Mouse (Mus musculus) thymus, adult 2 months (tissue): ENCODE data around the gene Cpsf2. TPM values are rescaled to one million over a fixed set of nuclear protein-coding genes. Genes with fewer than 3 reads are reported as not detected.

ENCODE experiments used
- DNase-seq: peaks from one replicate; pipeline ENCODE4 v3.0.0; 2021
- H3K27ac ChIP-seq: fragments of 200-500 bp; 2 replicates; pipeline ENCODE4 v1.5.1; 2012; ENCODE audit warnings: low read length, control low read depth; ENCODE audit not compliant: control insufficient read depth, insufficient read depth
- H3K27me3 ChIP-seq: fragments of 200-500 bp; 2 replicates; pipeline ENCODE4 v1.6.1; 2012; ENCODE audit warnings: mild to moderate bottlenecking, low read length, moderate library complexity, mixed read lengths; ENCODE audit not compliant: control insufficient read depth, insufficient read depth
- H3K36me3 ChIP-seq: fragments of 200-500 bp; 2 replicates; pipeline ENCODE4 v1.6.1; 2012; ENCODE audit warnings: mild to moderate bottlenecking, low read length, moderate library complexity; ENCODE audit not compliant: control insufficient read depth, insufficient read depth
- H3K4me1 ChIP-seq: fragments of 200-500 bp; replicated peaks from 2 replicates; pipeline ENCODE4 v1.6.1; 2012; ENCODE audit warnings: low read length; ENCODE audit not compliant: control insufficient read depth, insufficient read depth
- H3K4me3 ChIP-seq: fragments of 200-500 bp; 2 replicates; pipeline ENCODE4 v1.5.1; 2012; ENCODE audit warnings: mild to moderate bottlenecking, low read length, control low read depth, moderate library complexity; ENCODE audit not compliant: control insufficient read depth, insufficient read depth
- CTCF ChIP-seq: fragments of 200-500 bp; IDR thresholded peaks from 2 replicates; pipeline ENCODE4 v1.5.1; 2012; ENCODE audit warnings: mild to moderate bottlenecking, control low read depth, low read length, moderate library complexity, borderline replicate concordance; ENCODE audit not compliant: control insufficient read depth, poor library complexity, insufficient read depth; ENCODE audit errors: extremely low read depth
- POLR2A ChIP-seq: fragments of 200-500 bp; IDR thresholded peaks from 2 replicates; pipeline ENCODE4 v1.6.1; 2012; ENCODE audit warnings: mild to moderate bottlenecking, low read length, control low read depth, moderate library complexity; ENCODE audit not compliant: control insufficient read depth, poor library complexity, insufficient read depth; ENCODE audit errors: extremely low read depth
- WGBS: fragments of 180-500 bp; shearing (Covaris S2); methylation state at CpG from one replicate; pipeline ENCODE4 v1.1.7; 2018; 5-methylcytosine and 5-hydroxymethylcytosine counted together
- polyA plus RNA-seq: library from polyadenylated mRNA; depleted of rRNA; stranded (reverse); fragments of >200 nt; gene quantifications from 2 replicates; pipeline ENCODE4 v1.2.3, GENCODE M21; 2012; rRNA removed

Cpsf2 gene
- polyA plus RNA-seq, 1 experiment: 6.6 TPM

DNA sequence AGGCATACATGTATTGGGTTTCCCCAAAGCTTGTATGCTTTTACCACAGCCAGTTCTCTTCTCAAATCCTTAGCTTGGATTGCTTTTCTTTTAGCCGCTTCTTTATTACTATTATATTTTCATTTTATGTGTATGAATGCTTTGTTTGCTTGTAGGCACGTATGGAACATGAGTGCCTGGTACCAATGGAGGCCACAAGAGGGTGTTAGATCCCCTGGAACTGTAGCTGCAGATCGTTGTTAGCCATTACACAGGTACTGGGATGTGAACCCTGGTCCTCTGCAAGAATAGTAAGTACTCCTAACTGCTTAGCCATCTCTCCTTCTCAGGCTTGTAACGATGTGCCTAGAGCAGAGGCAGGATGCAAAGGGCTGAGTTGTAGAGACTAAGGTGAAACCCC lies 78.4 kb downstream of the Cpsf2 start:
- H3K36me3 ChIP-seq: no peaks in the 10 kb centered on the region
- no peaks in the 10 kb centered on the region for H3K4me1 ChIP-seq
- H3K27me3 ChIP-seq: no peaks in the 10 kb centered on the region
- TF ChIP-seq CTCF: no peak
- no peak for TF ChIP-seq POLR2A
- WGBS: 88% methylated on average over 4 of the region's 4 CpGs
- H3K4me3 ChIP-seq: no peak overlapping the region
- H3K27ac ChIP-seq: no peak overlapping the region
- no peak for DNase-seq

GRCm38 (mm10) chr12:102055758-102056157 lies 80.0 kb downstream of the Cpsf2 start:
- 97% methylated on average over 10 of the region's 10 CpGs for WGBS
- no peak for DNase-seq
- TF ChIP-seq CTCF: no peak
- no peak for TF ChIP-seq POLR2A
- no peaks in the 10 kb centered on the region for H3K4me1 ChIP-seq
- no peaks in the 10 kb centered on the region for H3K36me3 ChIP-seq
- no peaks in the 10 kb centered on the region for H3K27me3 ChIP-seq
- no peak overlapping the region for H3K27ac ChIP-seq
- H3K4me3 ChIP-seq: no peak overlapping the region

Other genes starting within 250 kb of the Cpsf2 start
- 11.1 and 16.3 TPM in 2 replicates for gene Fbln5, start 156.9 kb upstream of the Cpsf2 start, polyA plus RNA-seq
- 6.4 and 7.6 TPM in 2 replicates for gene Trip11, start 62.7 kb upstream of the Cpsf2 start, polyA plus RNA-seq
- gene Atxn3, start 17.7 kb upstream of the Cpsf2 start, polyA plus RNA-seq: 5.5 and 6.0 TPM in 2 replicates
- 3.7 and 4.7 TPM in 2 replicates for gene Slc24a4, start 152.7 kb downstream of the Cpsf2 start, polyA plus RNA-seq